Mouse (Mus musculus) heart, postnatal 0 days (tissue): ENCODE data around the gene Gm47996. TPM values are rescaled to one million over a fixed set of nuclear protein-coding genes. Genes with fewer than 3 reads are reported as not detected.

ENCODE experiments used
- ATAC-seq: fragments of 200-750 bp; cut with Nextera tagmentation; 2 replicates; pipeline ENCODE4 v1.8.0; 2017; ENCODE audit warnings: low read depth, moderate number of reproducible peaks, moderate library complexity; ENCODE audit not compliant: insufficient read depth
- DNase-seq: peaks from one replicate; pipeline ENCODE4 v3.0.0-alpha.2; 2016; ENCODE audit warnings: low spot score
- H3K27ac ChIP-seq: fragments of 300-500 bp; sonication (generic); 2 replicates; pipeline ENCODE4 v1.5.1; 2014; ENCODE audit warnings: low read depth, mild to moderate bottlenecking
- H3K27me3 ChIP-seq: fragments of 300-500 bp; sonication (generic); 2 replicates; pipeline ENCODE4 v1.6.1; 2014; ENCODE audit warnings: low read length, mixed read lengths; ENCODE audit not compliant: control insufficient read depth, insufficient read depth
- H3K36me3 ChIP-seq: fragments of 300-500 bp; sonication (generic); replicated peaks from 2 replicates; pipeline ENCODE4 v1.6.1; 2014; ENCODE audit warnings: low read length, mixed read lengths; ENCODE audit not compliant: control insufficient read depth, insufficient read depth
- H3K4me1 ChIP-seq: fragments of 300-500 bp; sonication (generic); 2 replicates; pipeline ENCODE4 v1.6.1; 2014; ENCODE audit warnings: antibody characterized with exemption; ENCODE audit not compliant: control insufficient read depth, insufficient read depth
- H3K4me2 ChIP-seq: fragments of 300-500 bp; sonication (generic); 2 replicates; pipeline ENCODE4 v1.6.1; 2014; ENCODE audit warnings: low read depth, mild to moderate bottlenecking, low read length, moderate library complexity
- H3K4me3 ChIP-seq: fragments of 300-500 bp; sonication (generic); 2 replicates; pipeline ENCODE4 v1.5.1; 2014; ENCODE audit warnings: low read depth, low read length
- H3K9ac ChIP-seq: fragments of 300-500 bp; sonication (generic); replicated peaks from 2 replicates; pipeline ENCODE4 v1.6.1; 2014; ENCODE audit warnings: low read depth, low read length, mixed read lengths
- H3K9me3 ChIP-seq: fragments of 300-500 bp; sonication (generic); replicated peaks from 2 replicates; pipeline ENCODE4 v1.6.1; 2016; ENCODE audit warnings: low read length; ENCODE audit not compliant: control insufficient read depth
- CTCF ChIP-seq: IDR thresholded peaks from 2 replicates; pipeline ENCODE4 v1.5.1; 2016; ENCODE audit warnings: antibody characterized with exemption, control low read depth, low read depth
- EP300 ChIP-seq: IDR thresholded peaks from 2 replicates; pipeline ENCODE4 v1.6.1; 2016; ENCODE audit warnings: antibody characterized with exemption, low read depth
- WGBS: fragments of 180-500 bp; shearing (Covaris S2); extraction: QIAGEN DNeasy Blood & Tissue Kit; methylation state at CpG from one replicate; pipeline ENCODE4 v1.1.7; 2014; 5-methylcytosine and 5-hydroxymethylcytosine counted together
- polyA plus RNA-seq: library from polyadenylated mRNA; unstranded; fragments of >200 nt; fragmentation: Nextera tagmentation; extraction: Ambion mirVana; gene quantifications from 2 replicates; pipeline ENCODE4 v1.2.1, GENCODE M21; 2015
- total RNA-seq: library from RNA; depleted of rRNA; stranded (reverse); fragments of >200 nt; gene quantifications from 2 replicates; pipeline ENCODE4 v1.2.3, GENCODE M21; 2014; ENCODE audit warnings: low replicate concordance

The Gm47996 gene
- total and polyA plus RNA-seq, 2 experiments from 2014 or later: not detected

DNA sequence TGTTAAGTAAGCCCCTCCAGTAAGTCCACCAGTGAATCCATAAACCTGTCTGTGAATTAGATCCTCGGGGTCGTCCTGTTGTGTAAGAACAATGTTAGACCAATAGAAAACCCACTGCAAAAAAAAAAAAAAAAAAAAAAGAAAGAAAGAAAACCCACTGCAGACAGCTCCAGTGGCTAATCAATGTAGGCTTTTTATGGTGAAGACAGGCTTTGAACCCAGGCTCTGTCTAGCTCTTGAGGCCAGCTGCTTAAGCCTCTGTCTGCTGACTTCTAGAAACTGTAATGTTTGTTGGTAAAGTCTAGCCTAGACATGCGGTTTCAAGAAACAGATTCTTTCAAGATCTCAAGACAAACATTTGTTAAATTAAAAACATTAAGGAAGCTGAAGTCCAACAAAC lies 40.2 kb downstream of the Gm47996 start:
- Histone ChIP-seq H3K27me3 (no peaks in the 10 kb centered on the region), H3K4me2 (no peak overlapping the region), H3K9me3 (no peaks in the 10 kb centered on the region), H3K4me1 (peaks cover 6% of the 10 kb centered on the region; the same call in 1 of the 2 replicates), H3K27ac (no peak overlapping the region), H3K36me3 (no peaks in the 10 kb centered on the region), H3K9ac (no peak overlapping the region), H3K4me3 (no peak overlapping the region)
- ATAC-seq (no peak), DNase-seq (no peak)
- TF ChIP-seq CTCF: no peak
- TF ChIP-seq EP300: no peak
- WGBS: 94% methylated on average over 3 of the region's 3 CpGs

DNA sequence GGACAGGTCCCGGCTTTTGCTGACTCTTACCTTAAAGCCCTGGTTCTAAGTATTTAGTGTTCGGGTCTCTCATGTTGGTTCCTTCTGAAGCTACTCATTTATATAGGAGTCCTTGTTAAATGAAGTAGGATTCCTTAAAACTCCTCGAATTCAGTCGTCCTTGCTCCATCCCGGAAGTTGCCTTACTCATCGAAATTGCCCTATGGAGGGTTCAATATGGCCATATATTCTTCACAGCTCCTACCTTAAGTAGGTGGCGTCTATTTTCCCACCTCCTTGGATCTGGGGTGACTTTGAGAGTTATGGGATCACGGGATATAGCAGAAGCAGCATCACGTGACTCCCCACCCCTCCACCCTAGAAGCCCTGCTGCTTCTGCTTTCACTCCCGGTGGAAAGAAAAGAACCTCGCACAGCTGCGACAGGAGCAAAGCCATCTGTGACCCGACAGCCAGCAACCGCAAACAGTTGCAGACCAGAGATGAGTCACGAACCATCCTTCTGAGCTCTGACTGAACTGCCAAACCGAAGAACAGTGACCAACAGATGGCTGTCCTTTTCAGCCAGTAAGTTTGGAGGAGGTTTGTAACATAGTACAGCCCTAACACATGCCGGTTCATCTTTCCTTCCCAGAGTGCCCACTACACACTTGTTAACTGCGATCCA lies 40.7 kb downstream of the Gm47996 start:
- H3K27me3 ChIP-seq: no peaks in the 10 kb centered on the region
- TF ChIP-seq CTCF: no peak
- no peak for TF ChIP-seq EP300
- WGBS: 42% methylated on average over 18 of the region's 18 CpGs
- H3K9me3 ChIP-seq: no peaks in the 10 kb centered on the region
- no peaks in the 10 kb centered on the region for H3K36me3 ChIP-seq
- DNase-seq: peak; percentile 53
- H3K4me1 ChIP-seq: peaks cover 6% of the 10 kb centered on the region; the same call in 1 of the 2 replicates
- H3K9ac ChIP-seq: no peak overlapping the region
- peak overlapping the region; percentile 30 for H3K27ac ChIP-seq
- H3K4me2 ChIP-seq: peak overlapping the region; percentile 41
- peak overlapping the region; percentile 16 for H3K4me3 ChIP-seq
- ATAC-seq: peak; percentile 69; the same call in 1 of the 2 replicates

DNA sequence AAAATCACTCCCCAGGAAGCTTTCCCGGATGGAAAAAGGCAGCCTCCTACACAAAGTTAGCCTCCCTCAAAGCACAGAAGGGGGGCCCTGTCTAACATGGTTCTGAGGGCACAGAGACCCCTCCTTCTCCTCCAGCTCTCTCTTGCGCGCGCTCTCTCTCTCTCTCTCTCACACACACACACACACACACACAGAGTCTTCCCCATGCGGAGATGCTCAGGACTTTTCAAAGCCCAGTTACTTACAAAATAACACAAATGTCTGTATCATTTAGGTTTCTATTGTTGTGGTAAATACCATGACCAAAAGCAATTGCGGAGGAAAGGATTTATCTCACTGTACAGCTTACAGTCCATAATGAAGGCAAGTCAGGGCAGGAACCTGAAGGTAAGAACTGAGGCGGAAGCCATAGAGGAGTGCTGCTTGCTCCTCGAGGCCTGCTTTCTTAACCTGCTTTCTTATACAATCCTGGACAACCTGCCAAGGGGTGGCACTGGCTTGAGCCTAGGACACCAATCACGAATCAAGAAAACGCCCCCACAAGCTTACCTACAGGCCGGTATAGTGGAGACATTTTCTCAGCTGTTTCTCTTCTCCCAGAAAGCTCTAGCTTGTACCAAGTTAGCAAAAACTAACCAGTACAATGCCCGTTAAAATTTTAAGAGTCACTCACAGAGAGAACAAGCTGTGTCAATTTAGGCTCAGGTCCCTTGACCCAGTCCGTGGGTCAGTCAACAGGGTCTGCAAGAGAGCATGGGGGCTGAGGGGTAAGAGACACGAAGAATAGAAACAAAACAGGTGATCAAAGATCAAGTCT lies 41.5 kb downstream of the Gm47996 start:
- peak overlapping the region; percentile 41 for H3K4me2 ChIP-seq
- H3K27ac ChIP-seq: peak overlapping the region; percentile 30; the same call in 1 of the 2 replicates
- H3K4me3 ChIP-seq: no peak overlapping the region; the same call in 1 of the 2 replicates
- 80% methylated on average over 14 of the region's 14 CpGs for WGBS
- H3K9ac ChIP-seq: no peak overlapping the region
- H3K27me3 ChIP-seq: no peaks in the 10 kb centered on the region
- TF ChIP-seq CTCF: no peak
- no peak for TF ChIP-seq EP300
- H3K4me1 ChIP-seq: peaks cover 6% of the 10 kb centered on the region; the same call in 1 of the 2 replicates
- DNase-seq (no peak), ATAC-seq (no peak)
- no peaks in the 10 kb centered on the region for H3K36me3 ChIP-seq
- H3K9me3 ChIP-seq: no peaks in the 10 kb centered on the region

DNA sequence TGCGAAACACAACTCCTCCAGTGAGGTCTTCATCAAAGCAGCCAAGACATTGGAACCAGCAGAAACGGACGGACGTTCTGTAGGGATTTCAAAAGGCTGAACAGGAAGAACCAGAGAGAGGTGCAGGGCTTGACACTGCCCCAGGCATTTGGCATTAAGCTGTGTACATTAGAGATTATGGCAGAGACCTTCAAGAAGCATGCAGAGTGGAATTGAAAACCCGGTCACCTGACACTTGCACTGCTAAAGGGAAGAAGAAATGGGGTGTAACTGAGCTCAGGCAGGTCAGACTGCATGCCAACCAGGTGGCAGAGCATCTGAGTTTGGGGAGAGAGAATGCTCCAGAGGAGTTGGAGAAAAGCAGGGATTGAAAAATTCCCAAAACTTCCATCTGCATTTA lies 45.5 kb downstream of the Gm47996 start:
- Histone ChIP-seq H3K27ac (no peak overlapping the region), H3K36me3 (no peaks in the 10 kb centered on the region), H3K27me3 (no peaks in the 10 kb centered on the region), H3K9ac (no peak overlapping the region), H3K9me3 (no peaks in the 10 kb centered on the region), H3K4me2 (no peak overlapping the region), H3K4me3 (no peak overlapping the region), H3K4me1 (peaks cover 6% of the 10 kb centered on the region; the same call in 1 of the 2 replicates)
- DNase-seq (no peak), ATAC-seq (no peak)
- TF ChIP-seq CTCF (no peak), EP300 (no peak)
- WGBS: 85% methylated on average over 5 of the region's 5 CpGs

DNA sequence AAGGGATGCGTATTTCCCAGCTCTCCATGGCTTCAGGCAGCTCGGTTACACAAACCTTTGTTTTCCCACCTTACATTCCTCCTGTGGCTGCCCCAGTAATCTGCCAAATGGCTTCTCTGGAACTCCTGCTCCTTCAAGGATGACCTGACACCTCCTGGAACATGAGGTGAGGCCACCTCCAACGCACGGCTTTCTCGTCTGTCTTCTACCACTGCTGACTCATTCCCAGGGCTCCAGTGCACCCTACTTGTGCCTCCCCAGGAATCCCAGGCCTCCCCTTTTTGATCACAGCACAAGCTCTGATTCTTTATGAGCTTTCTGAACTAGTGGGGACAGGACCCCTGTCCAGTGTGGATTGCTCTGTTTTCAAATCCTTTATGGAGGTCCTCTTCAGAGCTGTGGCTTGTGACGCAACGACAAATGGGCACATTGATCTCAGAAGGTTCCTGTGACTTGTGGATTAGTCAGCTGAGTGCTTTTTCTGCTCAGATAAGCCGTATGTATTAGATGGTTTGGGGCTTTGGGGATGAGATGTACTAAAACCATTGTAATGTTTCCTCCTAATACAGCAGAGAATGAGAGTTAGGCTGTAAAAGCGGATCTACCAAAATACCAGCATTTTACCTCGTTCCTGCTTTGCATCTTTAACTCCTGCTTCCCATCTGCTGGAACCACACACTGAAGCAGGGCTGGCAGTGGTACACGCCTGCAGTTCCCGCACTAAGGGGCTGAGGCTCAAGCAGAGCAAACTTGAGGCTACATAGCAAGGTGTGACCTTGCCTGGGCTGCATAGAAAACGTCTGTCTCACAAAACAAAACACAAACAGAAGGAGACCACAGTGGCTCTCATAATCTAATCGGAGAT lies 48.4 kb downstream of the Gm47996 start:
- H3K4me2 ChIP-seq: no peak overlapping the region
- H3K27me3 ChIP-seq: no peaks in the 10 kb centered on the region
- no peaks in the 10 kb centered on the region; the same call in 1 of the 2 replicates for H3K4me1 ChIP-seq
- no peak overlapping the region for H3K27ac ChIP-seq
- ATAC-seq (no peak), DNase-seq (no peak)
- TF ChIP-seq CTCF: no peak
- TF ChIP-seq EP300: no peak
- 62% methylated on average over 14 of the region's 14 CpGs for WGBS
- H3K36me3 ChIP-seq: no peaks in the 10 kb centered on the region
- no peak overlapping the region for H3K9ac ChIP-seq
- no peak overlapping the region for H3K4me3 ChIP-seq
- no peaks in the 10 kb centered on the region for H3K9me3 ChIP-seq
